Mouse (Mus musculus) gastrocnemius, adult 18-20 months (tissue): ENCODE data around the gene Ano6. TPM values are rescaled to one million over a fixed set of nuclear protein-coding genes. Genes with fewer than 3 reads are reported as not detected.

Experiments
- DNase-seq: peaks from one replicate; pipeline ENCODE4 v3.0.0; 2021; ENCODE audit warnings: low spot score
- total RNA-seq, 2 experiments: library from RNA; stranded (reverse); gene quantifications; 2 replicates each; pipeline ENCODE4 v1.2.3; 2021

Ano6 gene
- total RNA-seq, 2 experiments from 2014 or later: 37.9 to 45.8 TPM

DNA sequence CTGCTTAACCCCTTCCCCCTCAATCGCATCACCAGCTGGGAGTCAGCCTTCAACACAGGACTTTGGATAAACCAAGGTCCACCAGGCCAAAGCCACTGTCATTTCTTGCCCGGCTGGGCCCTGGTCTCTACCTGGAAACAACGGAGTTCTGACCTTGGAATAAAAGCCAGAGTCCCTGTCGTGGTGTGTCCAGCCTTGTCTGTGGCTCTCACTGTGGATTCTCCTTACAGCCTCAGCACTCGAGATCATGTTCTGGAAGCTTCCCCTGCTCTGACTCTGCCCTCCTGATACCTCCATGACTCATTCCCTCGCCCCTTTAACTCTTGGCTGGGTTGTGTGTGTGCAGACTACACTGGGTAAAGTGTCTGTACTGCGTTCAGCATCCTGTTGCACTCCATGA, 180.0 kb downstream of the Ano6 start:
- DNase-seq: no peak

DNA sequence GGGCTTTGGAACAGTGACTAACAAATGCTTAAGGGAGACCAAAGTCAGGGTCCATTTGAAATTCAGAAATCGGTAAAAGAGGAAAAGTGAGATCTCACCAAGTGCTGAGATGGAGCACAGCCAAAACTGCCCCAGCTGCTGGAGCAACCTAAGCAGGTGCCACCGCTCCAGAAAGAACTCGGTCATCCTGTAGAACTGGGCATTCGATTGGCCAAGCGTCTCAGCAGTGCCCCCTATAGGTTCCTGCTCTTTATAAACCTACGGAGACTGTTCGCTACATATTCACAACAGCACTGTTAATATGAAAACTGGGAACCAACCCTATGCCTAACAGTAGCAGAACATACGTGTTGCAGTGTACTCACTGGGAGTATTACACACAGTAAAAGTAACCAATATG, 180.7 kb downstream of the Ano6 start:
- no peak for DNase-seq

DNA sequence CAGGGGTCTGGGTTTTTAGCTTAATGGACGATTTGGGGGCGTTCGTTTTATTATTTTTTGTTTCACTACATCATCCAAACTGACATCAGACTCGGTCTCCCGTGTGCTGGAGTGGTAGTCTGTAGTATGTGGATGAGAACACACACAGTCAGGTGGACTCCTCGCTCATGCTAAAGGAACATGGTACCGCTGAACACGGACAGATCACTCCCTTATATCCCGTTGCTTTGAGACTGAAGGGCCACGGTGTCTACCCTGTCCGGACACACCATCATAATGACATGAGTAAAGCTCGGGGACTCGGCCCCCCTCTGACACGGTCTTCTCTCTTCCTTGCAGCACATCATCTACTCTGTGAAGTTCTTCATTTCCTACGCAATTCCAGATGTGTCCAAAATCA, 181.5 kb downstream of the Ano6 start:
- DNase-seq: no peak

- DNase-seq: no peak
These were observed 182.0 kb downstream of the Ano6 start for GRCm38 (mm10) chr15:95972621-95973020.

DNA sequence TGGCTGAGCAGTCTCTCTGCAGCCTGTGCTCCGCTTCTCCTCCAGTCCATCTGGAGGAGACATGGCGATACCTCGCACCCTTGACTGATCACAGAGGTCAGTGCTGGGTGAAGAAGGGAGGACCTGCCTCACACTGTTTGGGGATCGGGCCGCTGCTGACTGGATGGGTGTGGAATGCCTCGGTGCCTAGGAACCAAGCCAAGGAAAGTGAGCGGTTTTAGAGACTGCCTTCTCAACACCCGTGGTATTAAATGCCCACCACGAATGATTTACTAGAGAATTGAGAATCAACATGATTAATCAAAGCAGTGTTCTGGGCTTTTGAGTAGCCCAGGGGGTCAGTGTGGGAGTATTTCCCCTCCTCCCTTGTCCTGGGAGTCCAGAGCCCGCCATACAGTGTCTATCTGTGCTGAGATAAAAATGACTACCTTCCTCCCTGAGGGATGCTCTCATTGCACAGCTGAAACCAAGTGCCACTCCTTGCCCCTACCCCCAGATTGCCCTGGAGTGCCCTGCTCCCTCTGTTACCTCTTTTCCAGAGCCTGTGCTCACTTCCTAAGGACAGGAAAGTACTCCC, 183.5 kb downstream of the Ano6 start:
- DNase-seq: no peak

DNA sequence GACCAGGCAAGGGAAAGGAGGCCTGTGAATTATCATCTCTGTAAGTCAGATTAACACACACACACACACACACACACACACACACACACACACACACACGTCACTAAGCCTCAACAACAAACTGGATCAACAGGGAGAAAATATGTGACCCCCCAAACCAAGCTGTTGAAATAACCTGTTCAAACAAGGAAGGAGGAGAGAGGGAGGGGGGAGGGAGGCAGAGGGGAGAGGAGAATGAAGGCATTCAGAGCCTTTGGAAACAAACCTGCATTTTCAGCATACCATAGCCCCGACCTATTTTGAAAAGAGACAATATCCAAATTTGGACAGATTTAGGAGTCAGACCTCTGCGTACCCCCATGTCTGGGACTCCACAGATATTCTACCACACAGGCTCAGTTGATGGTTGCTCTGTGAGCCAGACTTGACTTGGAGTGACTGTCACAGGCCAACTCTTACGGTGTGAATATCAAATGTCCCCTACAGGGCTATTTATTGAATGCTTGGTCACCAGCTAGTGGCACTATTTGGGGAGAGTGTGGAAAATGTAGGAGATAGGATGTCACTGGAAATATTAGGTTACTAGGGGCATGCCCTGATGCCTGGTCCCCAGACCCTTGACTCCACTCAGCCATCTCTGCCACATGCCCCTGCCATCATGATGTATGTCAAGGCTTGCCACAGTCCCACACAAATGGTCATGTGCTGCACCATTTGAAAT, 185.7 kb downstream of the Ano6 start:
- DNase-seq: peak; percentile 60

- DNase-seq: no peak
These were observed 186.7 kb downstream of the Ano6 start for GRCm38 (mm10) chr15:95977169-95977938.

DNA sequence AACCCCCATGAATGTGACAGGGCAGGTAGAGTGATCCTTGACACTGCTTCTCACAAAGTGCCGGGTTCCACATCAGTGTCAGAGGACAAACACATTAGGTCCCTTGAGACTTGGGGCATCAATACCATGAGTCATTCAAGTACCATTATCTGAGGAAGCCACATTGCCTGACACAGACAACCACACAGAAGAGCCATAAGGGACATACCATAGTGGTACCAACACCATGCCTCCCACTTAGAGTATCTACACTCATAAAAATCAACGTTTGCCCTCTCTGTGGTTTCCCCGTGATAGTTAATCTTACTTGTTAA, 187.3 kb downstream of the Ano6 start:
- DNase-seq: no peak

- DNase-seq: no peak
These were observed 190.0 kb downstream of the Ano6 start for GRCm38 (mm10) chr15:95980641-95981040.

- DNase-seq: no peak
These were observed 197.3 kb downstream of the Ano6 start for GRCm38 (mm10) chr15:95987916-95988315.

- peak; percentile 19 for DNase-seq
These were observed 199.0 kb downstream of the Ano6 start for GRCm38 (mm10) chr15:95989496-95990124.

DNA sequence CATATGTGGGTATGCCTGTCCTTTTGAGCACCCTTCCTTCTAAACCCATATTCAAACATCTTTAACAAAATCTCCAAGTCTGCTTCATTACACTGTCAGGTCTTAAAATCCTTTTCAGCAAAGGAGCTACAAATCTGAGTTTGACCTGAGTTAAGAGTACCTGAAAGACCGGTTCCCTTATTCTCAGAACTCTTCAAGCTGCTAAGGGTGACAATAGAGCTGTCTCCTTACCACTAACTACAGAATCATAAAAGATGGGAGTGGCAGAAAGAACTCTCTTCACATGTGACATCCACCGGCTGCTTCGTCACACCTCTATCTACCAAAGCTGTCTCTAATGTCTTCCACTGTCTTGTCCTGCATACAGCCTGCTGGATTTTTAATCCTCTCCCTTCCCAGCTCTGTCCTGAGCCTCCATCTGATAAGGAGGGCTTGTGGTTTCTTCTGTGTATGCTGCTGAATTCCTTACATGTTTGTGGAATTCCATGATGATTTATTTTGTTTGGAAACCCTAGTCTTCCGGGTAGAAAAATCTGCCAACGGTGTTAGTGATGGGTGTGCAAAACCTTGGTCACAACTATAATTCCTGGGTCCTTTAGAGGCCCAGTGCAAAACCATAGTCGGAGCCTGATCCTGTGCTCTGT, 212.4 kb downstream of the Ano6 start:
- no peak for DNase-seq

GRCm38 (mm10) chr15:96011640-96012390, 221.2 kb downstream of the Ano6 start:
- DNase-seq: no peak

DNA sequence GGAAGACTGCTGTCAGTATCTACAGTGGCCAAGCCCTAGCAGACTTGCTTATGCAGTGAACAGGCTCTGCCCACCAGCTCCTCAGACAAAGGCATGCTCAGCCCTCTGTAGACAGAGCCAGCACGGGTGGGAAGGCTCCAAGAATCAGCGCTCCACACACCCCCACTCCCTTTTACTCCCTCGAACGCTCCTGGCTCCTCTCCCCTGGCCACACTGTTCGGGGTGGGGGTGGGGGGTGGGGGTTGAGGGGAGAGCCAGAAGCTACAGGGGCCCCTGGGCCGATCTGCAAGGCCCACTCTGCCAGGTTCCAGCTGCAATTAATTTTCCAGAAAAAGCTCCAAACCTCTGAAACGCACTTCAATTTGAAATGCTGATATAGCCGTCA, 221.7 kb downstream of the Ano6 start:
- no peak for DNase-seq

DNA sequence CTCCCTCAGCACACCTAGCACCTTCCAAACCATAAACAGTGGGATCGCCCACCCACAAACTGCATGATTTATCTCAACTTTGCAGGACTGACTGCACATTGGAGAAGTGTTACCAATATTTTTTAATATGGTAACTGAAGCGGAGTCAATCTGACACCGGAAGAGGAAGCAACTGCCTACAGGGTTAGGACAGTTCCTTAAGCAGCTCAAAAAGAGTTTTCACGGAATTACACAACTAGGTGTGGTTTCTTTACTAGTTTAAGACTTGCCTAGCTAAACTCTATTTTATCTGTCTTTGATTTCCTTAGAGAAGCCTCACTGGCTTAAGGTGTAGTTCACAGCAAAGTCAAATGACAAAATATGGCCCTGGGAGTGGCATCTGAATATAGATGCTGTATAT, 223.9 kb downstream of the Ano6 start:
- DNase-seq: no peak

DNA sequence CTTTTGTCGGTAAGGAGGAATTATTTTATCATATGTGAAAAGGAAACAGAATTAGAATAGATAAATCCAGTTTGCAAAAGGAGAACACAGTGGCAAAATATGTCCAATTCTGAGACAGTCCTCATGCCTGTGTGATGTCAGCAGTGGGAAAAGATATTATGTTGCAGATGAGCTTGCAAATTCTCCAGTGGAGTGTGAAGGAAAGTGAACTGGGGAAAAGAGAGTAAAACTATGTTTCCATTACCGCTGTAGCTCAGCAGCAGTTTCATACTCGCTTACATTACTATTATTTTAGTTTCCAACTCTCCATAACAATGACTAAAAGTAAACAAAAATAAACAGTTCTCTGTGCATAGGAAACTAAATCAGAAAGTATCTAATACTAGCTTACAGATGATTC, 229.8 kb downstream of the Ano6 start:
- DNase-seq: no peak

- DNase-seq: no peak
These were observed 230.9 kb downstream of the Ano6 start for GRCm38 (mm10) chr15:96021506-96021905.
